Comparison of ENCODE assay signal across 21 mouse cellular contexts in genomic region chr2:160802326-160802725, GRCm38 (mm10).
"Had no signal": no experiment of that assay in that cellular context is flagged by ENCODE, and none has a peak within 500 bp of the region (broad histone marks: within the 10 kb centered on the region; RNA-seq: fewer than 3 reads in every experiment).

No protein-coding gene starts in this region.

- H3K27me3 ChIP-seq: heart, embryonic 13.5 days; heart, embryonic 15.5 days; hindbrain, embryonic 12.5 days; limb, embryonic 12.5 days; liver, embryonic 13.5 days; liver, embryonic 15.5 days had no signal

- H3K4me1 ChIP-seq: hindbrain, embryonic 12.5 days; liver, embryonic 13.5 days; liver, embryonic 15.5 days had no signal

- H3K36me3 ChIP-seq: heart, embryonic 13.5 days; heart, embryonic 15.5 days; hindbrain, embryonic 10.5 days; hindbrain, embryonic 12.5 days; limb, embryonic 10.5 days; limb, embryonic 12.5 days; liver, embryonic 13.5 days; liver, embryonic 15.5 days had no signal

- H3K27ac ChIP-seq: heart, adult 2 months; heart, embryonic 13.5 days; heart, embryonic 15.5 days; hindbrain, embryonic 10.5 days; hindbrain, embryonic 12.5 days; hindbrain, embryonic 14.5 days; left cerebral cortex, adult 2 months; limb, embryonic 10.5 days; limb, embryonic 12.5 days; liver, embryonic 13.5 days; liver, embryonic 15.5 days had no signal

- H3K4me3 ChIP-seq: heart, adult 2 months; heart, embryonic 13.5 days; heart, embryonic 15.5 days; hindbrain, embryonic 10.5 days; hindbrain, embryonic 12.5 days; left cerebral cortex, adult 2 months; limb, embryonic 10.5 days; limb, embryonic 12.5 days; liver, embryonic 13.5 days; liver, embryonic 15.5 days had no signal

- DNase-seq: gastrocnemius, postnatal 14 days; heart, adult 2 months; heart, postnatal 14 days; heart, postnatal 36 days; kidney, adult 18-20 months; kidney, postnatal 10 days; kidney, postnatal 25 days; kidney, postnatal 4 days; layer of hippocampus, adult 9-11 months; liver; liver, embryonic 13.5 days; liver, postnatal 0 days had no signal
